Mouse (Mus musculus) E14TG2a.4 (cell line): ENCODE data around the gene Col23a1.

ENCODE experiments used
- H3K27me3 ChIP-seq: 2 replicates; pipeline ENCODE4 v1.6.1; 2014; ENCODE audit warnings: low read length, control low read depth; ENCODE audit not compliant: insufficient read depth
- H3K36me3 ChIP-seq: 2 replicates; pipeline ENCODE4 v1.6.1; 2014; ENCODE audit warnings: low read length, control low read depth; ENCODE audit not compliant: insufficient read depth
- H3K4me1 ChIP-seq: replicated peaks from 2 replicates; pipeline ENCODE4 v1.6.1; 2014; ENCODE audit warnings: low read depth, low read length, control low read depth
- H3K4me3 ChIP-seq: replicated peaks from 2 replicates; pipeline ENCODE4 v1.5.1; 2014; ENCODE audit warnings: mild to moderate bottlenecking, low read length
- H3K9me3 ChIP-seq: 2 replicates; pipeline ENCODE4 v1.6.1; 2014; ENCODE audit warnings: low read length, control low read depth
- CTCF ChIP-seq: conservative IDR thresholded peaks from 2 replicates; pipeline ENCODE4 v1.5.1; 2014; ENCODE audit warnings: low read length
- NANOG ChIP-seq: IDR thresholded peaks from 2 replicates; pipeline ENCODE4 v1.6.1; 2014; ENCODE audit warnings: borderline replicate concordance, low read length, mixed read lengths
- POU5F1 ChIP-seq: IDR thresholded peaks from 2 replicates; pipeline ENCODE4 v1.6.1; 2014; ENCODE audit warnings: low read length, borderline replicate concordance

The Col23a1 gene

DNA sequence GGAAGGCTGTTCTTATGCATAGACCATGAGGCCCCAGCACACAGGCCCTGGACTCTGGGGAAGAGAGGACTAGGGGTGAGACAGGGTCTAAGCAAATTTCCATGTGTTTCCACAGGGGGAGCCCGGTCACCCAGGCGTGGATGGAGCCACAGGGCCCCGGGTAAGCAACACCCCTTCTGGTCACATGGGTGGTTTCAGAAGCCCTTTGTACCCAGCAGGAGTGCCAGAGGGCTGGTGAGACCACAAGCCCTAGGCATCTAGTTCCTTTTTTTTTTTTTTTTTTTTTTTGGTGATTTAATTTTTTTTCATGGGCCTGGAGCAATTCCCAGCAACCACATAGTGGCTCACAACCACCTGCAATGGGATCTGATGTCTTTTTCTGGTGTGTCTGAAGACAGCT is 275.3 kb downstream of the Col23a1 start:
- Histone ChIP-seq H3K4me3 (0 out of 2 replicates have a peak overlapping the region, but pooled peaks have one; percentile 8), H3K9me3 (0 out of 2 replicates have a peak, but pooled peaks cover 5% of the 10 kb centered on the region), H3K4me1 (peaks cover 16% of the 10 kb centered on the region), H3K27me3 (peaks cover 19% of the 10 kb centered on the region), H3K36me3 (no peaks in the 10 kb centered on the region)
- no peak for TF ChIP-seq CTCF
- no peak for TF ChIP-seq POU5F1
- TF ChIP-seq NANOG = no peak

- Histone ChIP-seq H3K36me3 (no peaks in the 10 kb centered on the region), H3K4me3 (no peak overlapping the region), H3K4me1 (peaks cover 16% of the 10 kb centered on the region), H3K27me3 (peaks cover 19% of the 10 kb centered on the region), H3K9me3 (0 out of 2 replicates have a peak, but pooled peaks cover 5% of the 10 kb centered on the region)
- TF ChIP-seq POU5F1 (no peak), CTCF (peak; percentile 67)
Observed at GRCm38 (mm10) chr11:51565951-51566350, 276.2 kb downstream of the Col23a1 start.

DNA sequence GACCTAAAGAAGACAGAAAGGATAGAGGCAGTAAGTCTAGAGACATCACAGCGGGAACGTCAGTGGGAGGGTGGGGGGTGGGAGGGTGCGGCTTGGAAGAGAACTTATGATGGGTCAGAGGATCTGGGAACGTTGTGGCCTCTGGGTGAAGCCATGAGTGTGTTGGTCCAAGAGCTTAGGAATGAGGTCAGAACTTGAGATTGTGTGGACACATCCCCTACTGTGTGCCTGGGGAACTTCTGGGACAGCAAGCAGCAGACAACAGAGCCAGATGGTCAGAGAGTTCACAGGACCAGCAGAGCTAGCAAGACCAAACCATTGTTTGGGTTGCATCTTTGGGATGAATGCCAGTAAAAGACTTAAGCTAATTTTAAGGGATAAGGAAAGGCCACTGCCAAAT is 279.1 kb downstream of the Col23a1 start:
- TF ChIP-seq CTCF (no peak), NANOG (no peak), POU5F1 (no peak)
- H3K27me3 ChIP-seq = 0 out of 2 replicates have a peak, but pooled peaks cover 4% of the 10 kb centered on the region

GRCm38 (mm10) chr11:51576454-51576853 is 286.7 kb downstream of the Col23a1 start:
- no peak overlapping the region for H3K4me3 ChIP-seq
- peaks cover 24% of the 10 kb centered on the region for H3K27me3 ChIP-seq
- H3K9me3 ChIP-seq = no peaks in the 10 kb centered on the region
- H3K36me3 ChIP-seq = no peaks in the 10 kb centered on the region
- H3K4me1 ChIP-seq = peaks cover 12% of the 10 kb centered on the region
- no peak for TF ChIP-seq NANOG
- no peak for TF ChIP-seq CTCF
- no peak for TF ChIP-seq POU5F1

More for the DNA sequence above, 279.1 kb downstream of the Col23a1 start:
- H3K4me3 ChIP-seq = no peak overlapping the region
- H3K36me3 ChIP-seq = no peaks in the 10 kb centered on the region
- 0 out of 2 replicates have a peak, but pooled peaks cover 5% of the 10 kb centered on the region for H3K9me3 ChIP-seq
- H3K4me1 ChIP-seq = peaks cover 25% of the 10 kb centered on the region

GRCm38 (mm10) chr11:51577587-51577986 is 287.9 kb downstream of the Col23a1 start:
- no peak for TF ChIP-seq POU5F1
- no peak for TF ChIP-seq CTCF
- TF ChIP-seq NANOG = no peak
- Histone ChIP-seq H3K4me3 (no peak overlapping the region), H3K4me1 (peaks cover 3% of the 10 kb centered on the region; the same call in 1 of the 2 replicates), H3K27me3 (peaks cover 24% of the 10 kb centered on the region), H3K36me3 (no peaks in the 10 kb centered on the region), H3K9me3 (no peaks in the 10 kb centered on the region)

DNA sequence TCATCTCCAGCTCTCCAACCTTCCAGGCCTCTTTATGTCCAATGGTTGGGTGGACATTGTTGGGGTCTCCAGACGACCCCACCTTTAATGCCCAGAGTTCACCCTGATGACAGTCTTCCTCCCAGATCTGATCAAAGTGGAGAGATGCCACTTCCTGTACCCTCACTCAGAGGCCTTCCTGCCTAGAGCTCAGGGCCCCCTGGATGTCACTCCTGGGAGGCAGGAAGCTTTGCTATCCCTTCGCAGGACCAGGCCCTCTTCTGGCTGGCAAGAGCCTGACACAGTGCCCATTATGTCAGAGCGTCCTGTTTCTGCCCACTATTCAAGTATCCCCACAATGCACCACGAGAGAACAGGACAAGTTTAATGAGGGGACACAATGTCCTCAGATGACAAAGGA is 289.3 kb downstream of the Col23a1 start:
- Histone ChIP-seq H3K9me3 (no peaks in the 10 kb centered on the region), H3K4me1 (peaks cover 10% of the 10 kb centered on the region), H3K4me3 (no peak overlapping the region), H3K36me3 (no peaks in the 10 kb centered on the region), H3K27me3 (peaks cover 22% of the 10 kb centered on the region)
- no peak for TF ChIP-seq NANOG

- Histone ChIP-seq H3K4me1 (peaks cover 42% of the 10 kb centered on the region), H3K9me3 (no peaks in the 10 kb centered on the region), H3K36me3 (peaks cover 21% of the 10 kb centered on the region), H3K27me3 (peaks cover 3% of the 10 kb centered on the region; the same call in 1 of the 2 replicates), H3K4me3 (no peak overlapping the region)
- no peak for TF ChIP-seq NANOG
- TF ChIP-seq CTCF = peak; percentile 26; the same call in 1 of the 2 replicates
- TF ChIP-seq POU5F1 = no peak
Observed at GRCm38 (mm10) chr11:51582713-51583112, 293.0 kb downstream of the Col23a1 start.

- peaks cover 35% of the 10 kb centered on the region for H3K36me3 ChIP-seq
- TF ChIP-seq NANOG (no peak), CTCF (no peak), POU5F1 (no peak)
- peak overlapping the region; percentile 98 for H3K4me3 ChIP-seq
Observed at GRCm38 (mm10) chr11:51584057-51584430, 294.3 kb downstream of the Col23a1 start.

DNA sequence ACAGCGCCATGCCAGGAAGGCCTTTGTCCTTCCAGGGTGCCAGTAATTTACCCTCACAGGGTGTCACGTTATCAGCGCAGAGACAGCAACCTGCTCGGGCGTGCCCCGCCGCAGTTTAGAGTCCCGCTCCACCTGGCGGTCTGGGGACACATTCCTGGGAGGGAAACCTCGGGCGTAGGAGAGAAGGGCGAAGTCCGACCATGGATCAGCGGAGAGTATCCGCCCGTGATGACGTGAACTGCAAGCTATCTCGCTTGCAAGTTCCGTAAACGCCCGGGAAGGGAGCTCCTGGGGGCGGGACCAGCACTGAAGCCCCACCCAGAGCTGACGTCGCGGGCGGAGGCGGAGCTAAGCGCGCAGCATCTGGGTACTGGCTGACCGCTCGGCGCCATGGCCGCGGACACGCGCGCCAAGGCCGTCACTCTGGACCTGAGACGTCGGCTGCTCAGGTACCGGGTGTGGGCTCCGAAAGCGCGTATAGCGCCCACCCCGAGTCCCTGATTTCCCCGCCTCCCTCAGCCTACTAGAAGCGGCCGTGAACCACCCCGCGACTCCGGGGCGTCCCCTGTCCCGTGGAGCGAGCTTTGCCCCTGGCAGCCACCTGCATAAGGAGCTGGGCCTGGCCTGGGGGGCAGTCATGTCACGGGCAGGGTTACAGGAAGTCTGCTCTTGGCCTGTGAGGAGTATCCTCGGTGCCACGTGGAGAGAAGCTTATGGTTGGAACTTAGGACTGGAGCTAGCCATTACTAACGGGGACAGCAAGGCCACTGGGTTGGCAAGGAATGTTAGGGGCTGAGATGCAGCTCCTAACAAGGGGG is 294.9 kb downstream of the Col23a1 start, which contains the start of gene Phykpl:
TSS of gene Phykpl (plus strand) at position 327 of the 818 bp plus-strand sequence.
- Histone ChIP-seq H3K36me3 (peaks cover 41% of the 10 kb centered on the region), H3K27me3 (peaks cover 3% of the 10 kb centered on the region; the same call in 1 of the 2 replicates), H3K9me3 (no peaks in the 10 kb centered on the region), H3K4me3 (peak within 1 kb of the TSS; percentile 98), H3K4me1 (peaks cover 47% of the 10 kb centered on the region)
- TF ChIP-seq POU5F1 (no peak), NANOG (no peak), CTCF (no peak)

More at GRCm38 (mm10) chr11:51584057-51584430, 294.3 kb downstream of the Col23a1 start:
- H3K4me1 ChIP-seq = peaks cover 47% of the 10 kb centered on the region
- H3K27me3 ChIP-seq = peaks cover 3% of the 10 kb centered on the region; the same call in 1 of the 2 replicates
- H3K9me3 ChIP-seq = no peaks in the 10 kb centered on the region
